Mouse (Mus musculus) monocyte, adult 5-6 weeks (primary cell): ENCODE data around the gene Loxl4. TPM values are rescaled to one million over a fixed set of nuclear protein-coding genes. Genes with fewer than 3 reads are reported as not detected.

Source experiments
- ATAC-seq: fragments of 153-309, 156-312 bp; replicated peaks from 2 replicates; pipeline ENCODE4 v1.8.0; 2017; ENCODE audit warnings: mild to moderate bottlenecking; ENCODE audit not compliant: low TSS enrichment, insufficient number of reproducible peaks, severe bottlenecking, poor library complexity, low FRiP score
- total RNA-seq: library from RNA; stranded (forward); fragments of 200-1000, 200-491, 200-594 nt; gene quantifications from 3 replicates; pipeline ENCODE4 v1.2.3, GENCODE M21; 2017

The Loxl4 gene
- total RNA-seq, 1 experiment from 2014 or later: not detected

- no peak for ATAC-seq
Measured at GRCm38 (mm10) chr19:42578631-42579030, 34.0 kb downstream of the Loxl4 start.

GRCm38 (mm10) chr19:42576856-42577255 lies 35.8 kb downstream of the Loxl4 start:
- no peak for ATAC-seq

- no peak for ATAC-seq
Measured at GRCm38 (mm10) chr19:42575317-42575716, 37.3 kb downstream of the Loxl4 start.

- ATAC-seq: no peak
Measured at GRCm38 (mm10) chr19:42571291-42571690, 41.3 kb downstream of the Loxl4 start.

GRCm38 (mm10) chr19:42569076-42569475 lies 43.5 kb downstream of the Loxl4 start:
- ATAC-seq: no peak

- ATAC-seq: no peak
Measured at GRCm38 (mm10) chr19:42567020-42567419, 45.6 kb downstream of the Loxl4 start.

- no peak for ATAC-seq
Measured at GRCm38 (mm10) chr19:42566283-42567019, 46.2 kb downstream of the Loxl4 start.

- ATAC-seq: no peak
Measured at GRCm38 (mm10) chr19:42563726-42564270, 48.8 kb downstream of the Loxl4 start.

- no peak for ATAC-seq
Measured at GRCm38 (mm10) chr19:42562981-42563380, 49.6 kb downstream of the Loxl4 start.

GRCm38 (mm10) chr19:42561991-42562390 lies 50.6 kb downstream of the Loxl4 start:
- no peak for ATAC-seq

GRCm38 (mm10) chr19:42558701-42559100 lies 53.9 kb downstream of the Loxl4 start:
- ATAC-seq: no peak

Other genes starting within 250 kb of the Loxl4 start
- gene Crtac1, start 181.0 kb downstream of the Loxl4 start, total RNA-seq: not detected in 3 replicates
- gene R3hcc1l, start 94.1 kb downstream of the Loxl4 start, total RNA-seq: 44.8 to 78.7 TPM (median 65.4 TPM) in 3 replicates
- 0.58 to 1.6 TPM in 2 of 3 replicates, not detected in the other for gene Pyroxd2, start 140.0 kb upstream of the Loxl4 start, total RNA-seq
- gene Hps1, start 167.2 kb upstream of the Loxl4 start, total RNA-seq: 14.0 to 25.4 TPM (median 16.2 TPM) in 3 replicates